Mouse (Mus musculus): Measurements from ENCODE around the gene Kremen1. TPM values are rescaled to one million over a fixed set of nuclear protein-coding genes. Genes with fewer than 3 reads are reported as not detected.

The Kremen1 gene
- total and polyA plus RNA-seq, 2 experiments from 2014 or later: 28.5 to 90.2 TPM

GRCm38 (mm10) chr11:5297148-5298006 lies 36.0 kb upstream of the Kremen1 start:
- peaks cover 28% of the 10 kb centered on the region for H3K4me1 ChIP-seq (ENCODE audit: control insufficient read depth, insufficient read depth)
- 0 out of 2 replicates have a peak overlapping the region, but pooled peaks have one; percentile 3 for H3K4me3 ChIP-seq (ENCODE audit: low read depth, low read length)
- no peaks in the 10 kb centered on the region for H3K36me3 ChIP-seq (replicated peaks; ENCODE audit: control insufficient read depth, insufficient read depth, low read length)
- peak overlapping the region; percentile 39; the same call in 1 of the 2 replicates for H3K27ac ChIP-seq (ENCODE audit: low read depth)
- ATAC-seq (ENCODE audit: insufficient read depth, low read depth) (peak; percentile 85), DNase-seq (ENCODE audit: low spot score) (peak; percentile 74)
- peak overlapping the region; percentile 41 for H3K4me2 ChIP-seq (ENCODE audit: low read depth, low read length)
- no peaks in the 10 kb centered on the region for H3K27me3 ChIP-seq (ENCODE audit: control insufficient read depth, insufficient read depth, low read length)
- H3K9ac ChIP-seq (replicated peaks; ENCODE audit: low read depth, low read length): 0 out of 2 replicates have a peak overlapping the region, but pooled peaks have one; percentile 16
- no peaks in the 10 kb centered on the region for H3K9me3 ChIP-seq (replicated peaks; ENCODE audit: control insufficient read depth, low read length)
- 34% methylated on average over 13 of the region's 13 CpGs for WGBS
- TF ChIP-seq EP300 (IDR thresholded peaks at IDR 0.05; ENCODE audit: low read depth): no peak
- TF ChIP-seq CTCF (IDR thresholded peaks at IDR 0.05; ENCODE audit: low read depth): no peak

GRCm38 (mm10) chr11:5296576-5297115 lies 35.3 kb upstream of the Kremen1 start:
- H3K27me3 ChIP-seq (ENCODE audit: control insufficient read depth, insufficient read depth, low read length): no peaks in the 10 kb centered on the region
- no peak overlapping the region for H3K4me3 ChIP-seq (ENCODE audit: low read depth, low read length)
- H3K9me3 ChIP-seq (replicated peaks; ENCODE audit: control insufficient read depth, low read length): no peaks in the 10 kb centered on the region
- H3K4me2 ChIP-seq (ENCODE audit: low read depth, low read length): no peak overlapping the region
- TF ChIP-seq CTCF (IDR thresholded peaks at IDR 0.05; ENCODE audit: low read depth) (no peak), EP300 (IDR thresholded peaks at IDR 0.05; ENCODE audit: low read depth) (no peak)
- H3K27ac ChIP-seq (ENCODE audit: low read depth): no peak overlapping the region
- H3K9ac ChIP-seq (replicated peaks; ENCODE audit: low read depth, low read length): no peak overlapping the region
- ATAC-seq (ENCODE audit: insufficient read depth, low read depth): 0 out of 2 replicates have a peak, but pooled peaks have one; percentile 28
- WGBS: 58% methylated on average over 2 of the region's 2 CpGs
- DNase-seq (ENCODE audit: low spot score): no peak
- H3K4me1 ChIP-seq (ENCODE audit: control insufficient read depth, insufficient read depth): peaks cover 28% of the 10 kb centered on the region
- no peaks in the 10 kb centered on the region for H3K36me3 ChIP-seq (replicated peaks; ENCODE audit: control insufficient read depth, insufficient read depth, low read length)

GRCm38 (mm10) chr11:5294805-5295204 lies 33.4 kb upstream of the Kremen1 start:
- WGBS: 63% methylated on average over 3 of the region's 3 CpGs
- no peaks in the 10 kb centered on the region for H3K36me3 ChIP-seq (replicated peaks; ENCODE audit: control insufficient read depth, insufficient read depth, low read length)
- no peak overlapping the region for H3K4me2 ChIP-seq (ENCODE audit: low read depth, low read length)
- H3K4me1 ChIP-seq (ENCODE audit: control insufficient read depth, insufficient read depth): peaks cover 22% of the 10 kb centered on the region
- TF ChIP-seq EP300 (IDR thresholded peaks at IDR 0.05; ENCODE audit: low read depth) (no peak), CTCF (IDR thresholded peaks at IDR 0.05; ENCODE audit: low read depth) (no peak)
- no peak overlapping the region for H3K9ac ChIP-seq (replicated peaks; ENCODE audit: low read depth, low read length)
- H3K4me3 ChIP-seq (ENCODE audit: low read depth, low read length): no peak overlapping the region
- DNase-seq (ENCODE audit: low spot score) (no peak), ATAC-seq (ENCODE audit: insufficient read depth, low read depth) (no peak)
- H3K9me3 ChIP-seq (replicated peaks; ENCODE audit: control insufficient read depth, low read length): no peaks in the 10 kb centered on the region
- H3K27ac ChIP-seq (ENCODE audit: low read depth): no peak overlapping the region
- no peaks in the 10 kb centered on the region for H3K27me3 ChIP-seq (ENCODE audit: control insufficient read depth, insufficient read depth, low read length)

- WGBS: 17% methylated on average over 5 of the region's 5 CpGs
- ATAC-seq (ENCODE audit: insufficient read depth, low read depth): no peak
These were observed 29.3 kb upstream of the Kremen1 start for GRCm38 (mm10) chr11:5290691-5291090.

DNA sequence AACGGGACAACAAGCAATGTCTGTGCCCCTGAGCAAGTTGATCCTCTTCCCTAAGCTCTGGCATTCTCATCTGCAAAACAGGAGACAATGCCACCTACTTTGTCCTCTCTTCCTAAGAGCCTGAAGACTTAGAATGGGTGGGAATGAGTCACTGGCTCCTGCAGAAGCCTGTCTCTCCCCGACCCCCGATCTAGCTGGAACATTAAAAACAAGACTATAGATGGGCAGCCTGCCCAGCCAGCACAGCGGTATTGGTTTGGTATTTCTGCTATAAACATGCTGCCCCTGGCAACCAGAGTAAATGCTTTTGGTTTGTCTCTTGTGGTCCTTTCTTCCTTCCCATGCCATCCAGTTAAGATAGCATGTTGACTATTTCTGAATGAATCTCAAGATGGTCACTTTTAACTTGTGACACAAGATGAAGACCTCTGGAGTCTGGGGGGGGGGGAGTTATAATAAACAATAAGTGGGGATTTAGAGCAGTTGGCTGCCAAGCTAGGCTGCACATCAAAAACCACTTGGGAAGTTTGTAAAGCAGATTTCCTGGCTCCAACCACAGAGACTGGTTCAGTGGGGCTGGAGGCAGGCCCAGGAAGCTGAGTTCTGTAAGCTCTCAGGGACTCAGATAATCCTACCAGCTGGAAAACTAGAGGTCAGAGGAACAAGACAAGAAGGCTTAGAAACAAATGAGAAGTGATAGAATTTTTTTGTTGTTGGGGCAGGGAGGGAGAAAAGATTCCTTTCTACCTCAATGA lies 28.6 kb upstream of the Kremen1 start:
- Histone ChIP-seq H3K4me3 (ENCODE audit: low read depth, low read length) (no peak overlapping the region), H3K9me3 (replicated peaks; ENCODE audit: control insufficient read depth, low read length) (no peaks in the 10 kb centered on the region), H3K4me1 (ENCODE audit: control insufficient read depth, insufficient read depth) (no peaks in the 10 kb centered on the region), H3K36me3 (replicated peaks; ENCODE audit: control insufficient read depth, insufficient read depth, low read length) (peaks cover 23% of the 10 kb centered on the region), H3K4me2 (ENCODE audit: low read depth, low read length) (no peak overlapping the region), H3K9ac (replicated peaks; ENCODE audit: low read depth, low read length) (no peak overlapping the region), H3K27me3 (ENCODE audit: control insufficient read depth, insufficient read depth, low read length) (no peaks in the 10 kb centered on the region), H3K27ac (ENCODE audit: low read depth) (peak overlapping the region; percentile 32; the same call in 1 of the 2 replicates)
- WGBS: 34% methylated on average over 4 of the region's 4 CpGs
- ATAC-seq (ENCODE audit: insufficient read depth, low read depth) (no peak), DNase-seq (ENCODE audit: low spot score) (peak; percentile 10)
- TF ChIP-seq CTCF (IDR thresholded peaks at IDR 0.05; ENCODE audit: low read depth) (no peak), EP300 (IDR thresholded peaks at IDR 0.05; ENCODE audit: low read depth) (no peak)

More at GRCm38 (mm10) chr11:5290691-5291090, 29.3 kb upstream of the Kremen1 start:
- DNase-seq (ENCODE audit: low spot score): peak; percentile 58
- no peaks in the 10 kb centered on the region for H3K4me1 ChIP-seq (ENCODE audit: control insufficient read depth, insufficient read depth)
- H3K9me3 ChIP-seq (replicated peaks; ENCODE audit: control insufficient read depth, low read length): no peaks in the 10 kb centered on the region
- H3K4me2 ChIP-seq (ENCODE audit: low read depth, low read length): no peak overlapping the region
- TF ChIP-seq CTCF (IDR thresholded peaks at IDR 0.05; ENCODE audit: low read depth): peak; percentile 94
- no peak for TF ChIP-seq EP300 (IDR thresholded peaks at IDR 0.05; ENCODE audit: low read depth)
- H3K4me3 ChIP-seq (ENCODE audit: low read depth, low read length): no peak overlapping the region
- no peaks in the 10 kb centered on the region for H3K27me3 ChIP-seq (ENCODE audit: control insufficient read depth, insufficient read depth, low read length)
- H3K9ac ChIP-seq (replicated peaks; ENCODE audit: low read depth, low read length): no peak overlapping the region
- peaks cover 17% of the 10 kb centered on the region for H3K36me3 ChIP-seq (replicated peaks; ENCODE audit: control insufficient read depth, insufficient read depth, low read length)
- no peak overlapping the region for H3K27ac ChIP-seq (ENCODE audit: low read depth)

All from heart, postnatal 0 days (tissue).